Mouse (Mus musculus): ENCODE measurements around the gene Bcdin3d.

DNA sequence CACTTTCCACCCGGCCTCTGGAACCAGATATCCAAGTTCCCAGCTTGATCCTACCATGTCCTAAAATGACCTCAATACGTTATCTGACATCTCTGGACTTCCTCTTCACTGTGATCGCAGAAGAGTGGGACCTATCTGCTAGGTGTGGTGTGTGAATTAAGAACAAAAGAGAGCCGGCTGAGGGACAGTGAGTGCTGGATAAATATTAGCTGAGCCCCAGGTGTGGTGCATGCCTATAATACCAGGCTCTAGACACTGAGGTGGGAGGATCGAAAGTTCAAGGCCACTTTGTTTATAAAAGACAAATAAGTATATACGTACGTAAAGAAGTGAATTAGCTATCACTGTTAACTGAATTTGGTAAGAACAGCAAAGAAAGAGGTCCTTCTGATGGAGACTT, 35.3 kb upstream of the Bcdin3d start:
- TF ChIP-seq CTCF (IDR thresholded peaks at IDR 0.05 in 2 of 3, conservative IDR thresholded peaks at IDR 0.05 in 1 of 3; ENCODE audit: control insufficient read depth in 1 of 3, insufficient read depth in 1 of 3, low read depth in 2 of 3, low read length in 3 of 3, poor library complexity in 1 of 3, severe bottlenecking in 1 of 3), result no peak
- TF ChIP-seq EP300 (IDR thresholded peaks at IDR 0.05; ENCODE audit: low read depth in 1 of 2, low read length in 2 of 2), result no peak
- no peak for TF ChIP-seq POLR2A (IDR thresholded peaks at IDR 0.05; ENCODE audit: control insufficient read depth in 1 of 2, insufficient read depth in 1 of 2, low read depth in 1 of 2, low read length in 2 of 2, poor library complexity in 1 of 2)
- TF ChIP-seq USF2 (IDR thresholded peaks at IDR 0.05; ENCODE audit: borderline replicate concordance in 1 of 2, insufficient read depth in 1 of 2, low read depth in 1 of 2, low read length in 2 of 2), result no peak
